In genomic region chr13:49108119-49108846, GRCm38 (mm10) we compare ENCODE assay signal across 22 mouse cellular contexts. TPM values are rescaled to one million over a fixed set of nuclear protein-coding genes. Genes with fewer than 3 reads are reported as not detected.
A peak's percentile ranks its signal among the peaks of the same experiment; 100 is the strongest.
DNase-seq lines count a peak whose midpoint lies in the region; ATAC-seq and TF ChIP-seq lines count a peak whose summit lies in the region.
"Had no signal": no experiment of that assay in that cellular context is flagged by ENCODE, and none has a peak within 500 bp of the region (broad histone marks: within the 10 kb centered on the region; RNA-seq: fewer than 3 reads in every experiment).

No protein-coding gene starts in this region.

- no peak for TF ChIP-seq CTCF in lung, postnatal 0 days (IDR thresholded peaks at IDR 0.05)
- TF ChIP-seq CTCF in thymus, adult 2 months (IDR thresholded peaks at IDR 0.05; ENCODE audit: borderline replicate concordance, control insufficient read depth, extremely low read depth, insufficient read depth, low read length, poor library complexity) = no peak

- TF ChIP-seq POLR2A in thymus, adult 2 months (IDR thresholded peaks at IDR 0.05; ENCODE audit: control insufficient read depth, extremely low read depth, insufficient read depth, low read length, poor library complexity) = no peak

- no peak overlapping the region for H3K4me2 ChIP-seq in lung, postnatal 0 days (replicated peaks; ENCODE audit: low read depth, low read length)
- H3K4me2 ChIP-seq: embryonic facial prominence, embryonic 12.5 days; forebrain, embryonic 15.5 days; heart, embryonic 12.5 days; hindbrain, embryonic 14.5 days; intestine, embryonic 15.5 days had no signal

- H3K27me3 ChIP-seq in lung, postnatal 0 days (replicated peaks; ENCODE audit: insufficient read depth, low read length) = no peaks in the 10 kb centered on the region
- H3K27me3 ChIP-seq in thymus, adult 2 months (ENCODE audit: control insufficient read depth, insufficient read depth, low read length) = no peaks in the 10 kb centered on the region
- H3K27me3 ChIP-seq: embryonic facial prominence, embryonic 12.5 days; forebrain, embryonic 15.5 days; heart, embryonic 12.5 days; intestine, embryonic 15.5 days had no signal

- H3K9me3 ChIP-seq in lung, postnatal 0 days (ENCODE audit: low read length) = no peaks in the 10 kb centered on the region
- H3K9me3 ChIP-seq: embryonic facial prominence, embryonic 12.5 days; forebrain, embryonic 15.5 days; intestine, embryonic 15.5 days had no signal

- H3K27ac ChIP-seq in lung, postnatal 0 days (ENCODE audit: low read length) = no peak overlapping the region
- no peak overlapping the region for H3K27ac ChIP-seq in thymus, adult 2 months (ENCODE audit: control insufficient read depth, insufficient read depth, low read length)
- H3K27ac ChIP-seq: embryonic facial prominence, embryonic 12.5 days; forebrain, embryonic 15.5 days; hindbrain, embryonic 14.5 days; intestine, embryonic 15.5 days had no signal

- ATAC-seq in frontal cortex, adult (ENCODE audit: low TSS enrichment) = peak; percentile 45; the same call in 1 of the 2 replicates
- ATAC-seq in lung, postnatal 0 days = no peak
- ATAC-seq in megakaryocyte, adult 5-6 weeks (ENCODE audit: poor library complexity, severe bottlenecking) = peak; percentile 66
- ATAC-seq: activated CD4-positive, CD25-positive, alpha-beta regulatory T cell, adult 4 months; forebrain, embryonic 15.5 days; intestine, embryonic 15.5 days; Patski had no signal

- H3K4me3 ChIP-seq in lung, postnatal 0 days (ENCODE audit: low read depth, low read length) = no peak overlapping the region
- H3K4me3 ChIP-seq in thymus, adult 2 months (ENCODE audit: control insufficient read depth, insufficient read depth, low read length) = no peak overlapping the region
- H3K4me3 ChIP-seq: embryonic facial prominence, embryonic 12.5 days; forebrain, embryonic 15.5 days; heart, embryonic 12.5 days; intestine, embryonic 15.5 days had no signal

- H3K4me1 ChIP-seq in lung, postnatal 0 days (ENCODE audit: insufficient read depth, low read depth, low read length) = no peaks in the 10 kb centered on the region
- H3K4me1 ChIP-seq in thymus, adult 2 months (replicated peaks; ENCODE audit: control insufficient read depth, insufficient read depth, low read length) = peaks cover 10% of the 10 kb centered on the region
- H3K4me1 ChIP-seq: heart, embryonic 12.5 days had no signal

- H3K36me3 ChIP-seq in lung, postnatal 0 days (ENCODE audit: insufficient read depth, low read length) = no peaks in the 10 kb centered on the region
- H3K36me3 ChIP-seq in thymus, adult 2 months (ENCODE audit: control insufficient read depth, insufficient read depth, low read length) = no peaks in the 10 kb centered on the region
- H3K36me3 ChIP-seq: embryonic facial prominence, embryonic 12.5 days; heart, embryonic 12.5 days; intestine, embryonic 15.5 days had no signal

- no peak overlapping the region for H3K9ac ChIP-seq in lung, postnatal 0 days (replicated peaks; ENCODE audit: low read depth)
- H3K9ac ChIP-seq: embryonic facial prominence, embryonic 12.5 days; forebrain, embryonic 15.5 days; heart, embryonic 12.5 days; hindbrain, embryonic 14.5 days; intestine, embryonic 15.5 days had no signal

- no peak for DNase-seq in frontal cortex, adult 2 months (ENCODE audit: extremely low spot score in 1 of 2, low spot score in 1 of 2)
- DNase-seq in lung, postnatal 0 days (ENCODE audit: low spot score) = peak; percentile 11
- DNase-seq in lung, postnatal 14 days = no peak
- DNase-seq in embryo, embryonic 9.5 days (ENCODE audit: extremely low spot score) = no peak
- no peak for DNase-seq in thymus, adult 2 months
- DNase-seq: adrenal gland, postnatal 14 days; cerebellum, adult 2 months; cerebellum, postnatal 10 days; embryo, embryonic 11 days; gastrocnemius, postnatal 36 days; heart, postnatal 36 days had no signal

- TF ChIP-seq EP300 in lung, postnatal 0 days (IDR thresholded peaks at IDR 0.05) = no peak

- WGBS in lung, postnatal 0 days = 83% methylated on average over 8 of the region's 8 CpGs
- 11% methylated on average over 8 of the region's 8 CpGs for WGBS in thymus, adult 2 months

RNA-seq across cellular contexts. Expression of gene Wnk2, which starts 39.5 kb away (rescaled TPM):
- 64.8 and 67.4 TPM in 2 replicates for polyA plus RNA-seq in frontal cortex, adult 2 months (2012; rRNA removed)
- 0.36 and 0.39 TPM in 2 replicates for polyA plus RNA-seq in lung, postnatal 0 days (2015; fragmentation: Nextera tagmentation; extraction: Ambion mirVana)
- 0.66 and 1.6 TPM in 2 replicates for total RNA-seq in megakaryocyte, adult 5-6 weeks (2015)
- total RNA-seq in megakaryocyte, adult 5-6 weeks (2017) = 0.33 and 0.48 TPM in 2 replicates
- polyA plus RNA-seq in thymus, adult 2 months (2012; rRNA removed) = 2.3 and 3.9 TPM in 2 replicates
- total RNA-seq: MEL had no signal
- polyA plus RNA-seq: activated CD4-positive, CD25-positive, alpha-beta regulatory T cell, adult 4 months; C2C12 had no signal

Comparison
In these comparisons a context has a peak if more than half of its experiments do, and no peak if none do; other contexts are left out.
1. RNA of gene Wnk2, which starts 39.5 kb away (polyA plus RNA-seq): 64.8 to 67.4 TPM in frontal cortex, adult 2 months; 2.3 to 3.9 TPM in thymus, adult 2 months and 0.36 to 0.39 TPM in lung, postnatal 0 days; every median in the first group is over 10 times any median in the second.